Mouse (Mus musculus): Measurements from ENCODE around the gene Ier5l.

The Ier5l gene

DNA sequence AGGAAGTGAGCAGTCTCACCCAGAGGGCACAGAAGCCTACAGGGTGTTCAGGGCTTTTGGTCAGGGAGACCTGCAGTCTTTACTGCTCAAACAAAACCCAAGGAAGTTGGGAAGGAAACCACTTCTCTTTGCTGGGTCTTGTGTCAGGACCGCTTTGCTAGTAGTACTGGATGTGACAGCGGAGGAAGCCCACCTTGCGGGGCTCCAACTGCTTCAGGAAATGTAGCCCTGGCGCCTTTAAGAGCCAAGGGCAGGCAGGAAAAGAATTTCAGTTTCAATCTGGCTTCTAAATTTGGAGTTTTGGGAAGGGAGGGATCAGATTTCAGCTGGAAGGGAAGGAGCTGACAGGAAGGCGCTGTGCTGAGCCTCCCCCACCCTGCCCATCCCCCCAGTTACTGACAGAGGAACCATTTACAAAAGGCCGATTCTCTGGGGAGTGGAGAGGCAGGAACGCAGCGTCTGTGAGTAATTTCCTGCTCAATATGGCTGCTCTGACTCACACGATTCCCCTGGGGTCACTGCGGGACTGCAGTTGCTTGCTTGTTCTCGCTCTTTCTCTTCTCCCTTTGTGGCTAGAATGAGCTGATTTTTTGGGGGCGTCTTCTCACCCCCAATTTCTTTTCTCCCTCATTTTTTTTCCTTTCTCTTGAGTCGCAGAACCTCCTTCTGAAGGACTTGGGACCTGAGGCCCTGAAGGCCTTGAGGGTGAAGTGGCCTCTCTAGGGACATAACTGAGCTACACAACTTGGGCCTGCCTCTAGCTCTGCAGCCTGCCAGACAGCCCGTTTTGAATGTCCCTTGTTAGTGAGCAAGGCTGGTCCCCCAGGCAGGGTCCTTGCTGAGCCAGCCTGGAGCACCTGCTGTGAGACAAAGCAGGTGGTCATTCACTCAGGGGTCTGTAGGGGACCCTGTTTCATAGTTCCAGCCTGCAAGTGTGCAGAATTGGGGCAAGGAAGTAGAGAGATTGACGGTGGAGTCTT is 32.2 kb downstream of the Ier5l start:
- peak; percentile 64 for DNase-seq (ENCODE audit: low spot score)

DNA sequence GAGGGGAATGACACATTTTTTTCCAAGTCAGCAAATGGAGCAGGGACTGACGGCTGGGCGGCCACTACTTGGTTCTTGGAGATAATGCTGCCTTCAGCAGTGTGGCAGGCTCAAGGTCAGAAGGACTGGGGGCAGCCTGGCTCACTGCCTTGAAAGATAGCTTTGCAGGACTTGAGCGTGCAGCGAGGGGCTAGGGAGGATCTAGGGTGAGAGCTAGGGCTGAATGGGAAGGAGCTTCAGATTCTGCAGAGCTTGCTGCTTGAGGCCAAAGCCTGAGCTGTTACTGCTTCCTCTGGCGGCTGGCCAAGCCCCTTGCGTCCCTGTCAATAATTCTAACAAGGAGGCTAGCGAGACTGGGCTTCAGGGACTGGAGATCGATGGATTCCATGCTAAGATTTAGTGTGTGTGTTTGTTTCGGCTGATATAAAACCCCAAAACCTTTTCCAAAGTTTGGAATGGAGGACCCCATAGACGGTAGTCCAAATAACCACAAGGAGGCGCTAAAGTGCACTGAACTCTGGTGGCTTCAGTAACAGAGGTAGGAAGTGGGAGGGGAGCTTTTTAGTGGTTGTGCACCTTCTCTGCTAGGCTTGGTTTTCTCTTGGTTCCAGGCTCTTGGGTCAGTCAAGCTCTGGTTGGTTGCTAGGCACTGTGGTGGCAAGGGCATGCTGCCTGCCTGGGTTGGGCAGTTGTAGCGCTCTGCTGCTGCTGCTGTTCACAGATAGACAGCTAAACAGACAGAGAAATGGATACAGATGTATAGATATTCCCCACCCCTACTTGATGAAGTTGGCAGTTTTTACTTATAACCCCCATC is 33.1 kb downstream of the Ier5l start:
- DNase-seq (ENCODE audit: low spot score), result peak; percentile 68

DNA sequence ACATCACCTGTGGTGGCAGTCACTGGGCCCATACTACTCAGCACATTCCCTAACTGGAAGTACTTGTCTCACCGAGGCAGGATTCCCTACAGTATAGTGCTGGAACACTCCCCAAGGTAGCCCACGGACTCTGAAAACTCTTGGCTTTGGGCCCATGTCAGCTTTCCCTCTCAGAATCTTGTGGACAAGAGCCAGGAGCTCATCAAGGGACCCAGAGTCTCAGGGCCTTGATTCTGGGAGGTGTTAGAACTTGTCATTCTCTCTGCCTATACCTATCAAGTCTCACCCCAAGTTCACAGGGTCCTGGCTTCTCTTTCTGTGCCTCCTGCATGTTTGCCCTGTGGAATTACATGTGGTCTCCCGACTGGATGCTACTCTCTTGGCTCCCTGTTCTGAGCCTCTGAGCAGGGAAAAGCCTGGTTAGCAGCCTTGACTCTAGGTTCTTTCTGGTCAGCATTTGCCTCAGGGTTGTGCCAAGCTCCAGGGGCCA is 33.8 kb downstream of the Ier5l start:
- no peak for DNase-seq (ENCODE audit: low spot score)

DNA sequence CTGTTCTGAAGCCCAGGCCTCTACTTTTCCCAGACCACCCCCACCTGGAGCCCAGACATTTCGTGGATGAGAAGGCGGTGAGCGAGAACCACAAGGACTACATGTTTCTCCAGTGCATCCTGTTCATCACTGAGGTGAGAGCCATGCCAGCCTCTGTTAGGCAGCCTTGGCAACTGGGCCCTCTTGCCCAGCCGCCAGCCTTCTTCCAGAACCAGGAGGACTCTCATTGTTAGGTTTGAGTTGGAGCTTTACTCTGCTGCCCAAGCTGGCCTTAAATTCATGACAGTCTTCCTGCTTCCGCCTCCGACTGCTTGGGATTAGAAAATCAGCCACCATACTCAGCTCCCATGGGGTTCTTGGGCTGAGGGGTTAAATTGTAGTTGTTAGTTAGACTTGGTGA is 34.4 kb downstream of the Ier5l start:
- DNase-seq (ENCODE audit: low spot score), result no peak

DNA sequence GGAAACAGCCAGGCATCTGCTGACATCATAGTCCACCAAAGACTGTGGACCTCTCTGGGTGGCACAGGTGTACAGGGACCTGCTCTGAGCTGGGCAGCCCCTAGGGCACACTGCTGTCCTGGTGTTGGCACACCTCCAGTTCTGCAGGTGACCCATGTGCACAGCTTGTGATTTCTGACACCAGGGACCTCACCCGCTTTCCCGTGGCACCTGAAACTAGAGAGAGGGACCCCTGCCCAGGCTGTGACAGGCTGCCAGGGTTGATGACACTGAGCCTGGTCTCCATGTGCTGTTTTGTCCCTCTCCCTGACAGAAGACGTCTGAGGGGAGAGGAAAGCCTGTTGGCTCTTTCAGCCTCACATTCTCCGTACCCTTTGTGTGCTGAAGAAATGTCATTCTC is 36.2 kb downstream of the Ier5l start:
- DNase-seq (ENCODE audit: low spot score), result no peak

DNA sequence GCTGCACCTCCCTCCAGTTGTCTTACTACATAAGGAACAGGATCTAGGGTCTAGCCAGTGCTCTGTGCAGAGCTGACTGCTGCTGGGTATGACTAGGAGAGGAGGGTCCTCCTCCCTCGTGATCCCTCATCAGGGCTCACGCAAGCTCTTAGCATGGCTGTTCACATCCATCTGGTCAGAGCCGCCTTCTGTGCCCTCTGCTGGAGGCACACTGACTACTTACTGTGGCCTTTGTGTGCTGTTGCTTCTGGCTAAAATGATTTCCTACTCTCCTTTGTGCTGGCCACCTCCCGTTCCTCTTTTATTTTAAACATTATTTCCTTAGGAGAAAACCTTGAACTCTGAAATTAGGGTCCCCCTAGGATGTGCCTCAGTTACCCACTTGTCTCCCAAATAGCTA is 37.2 kb downstream of the Ier5l start:
- DNase-seq (ENCODE audit: low spot score), result no peak

DNA sequence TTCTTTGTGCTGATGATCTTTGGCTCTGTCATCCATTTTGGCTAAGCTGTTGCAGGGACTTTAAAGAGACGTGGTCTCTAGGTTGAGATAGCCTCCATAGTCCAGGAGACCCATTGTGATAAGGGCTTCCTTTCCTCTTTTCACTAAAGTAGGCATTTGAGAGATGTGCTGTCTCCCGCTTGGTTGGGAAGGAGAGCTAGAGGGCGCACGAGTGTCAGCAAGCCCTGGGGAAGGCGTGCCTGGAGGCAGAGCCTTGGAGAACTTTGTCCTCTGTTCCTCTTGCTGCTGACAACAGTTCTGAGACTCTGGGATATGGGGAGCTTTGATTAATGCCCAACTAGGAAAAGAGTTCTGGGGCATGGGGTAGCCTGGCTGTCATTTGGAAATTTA is 37.9 kb downstream of the Ier5l start:
- no peak for DNase-seq (ENCODE audit: low spot score)

DNA sequence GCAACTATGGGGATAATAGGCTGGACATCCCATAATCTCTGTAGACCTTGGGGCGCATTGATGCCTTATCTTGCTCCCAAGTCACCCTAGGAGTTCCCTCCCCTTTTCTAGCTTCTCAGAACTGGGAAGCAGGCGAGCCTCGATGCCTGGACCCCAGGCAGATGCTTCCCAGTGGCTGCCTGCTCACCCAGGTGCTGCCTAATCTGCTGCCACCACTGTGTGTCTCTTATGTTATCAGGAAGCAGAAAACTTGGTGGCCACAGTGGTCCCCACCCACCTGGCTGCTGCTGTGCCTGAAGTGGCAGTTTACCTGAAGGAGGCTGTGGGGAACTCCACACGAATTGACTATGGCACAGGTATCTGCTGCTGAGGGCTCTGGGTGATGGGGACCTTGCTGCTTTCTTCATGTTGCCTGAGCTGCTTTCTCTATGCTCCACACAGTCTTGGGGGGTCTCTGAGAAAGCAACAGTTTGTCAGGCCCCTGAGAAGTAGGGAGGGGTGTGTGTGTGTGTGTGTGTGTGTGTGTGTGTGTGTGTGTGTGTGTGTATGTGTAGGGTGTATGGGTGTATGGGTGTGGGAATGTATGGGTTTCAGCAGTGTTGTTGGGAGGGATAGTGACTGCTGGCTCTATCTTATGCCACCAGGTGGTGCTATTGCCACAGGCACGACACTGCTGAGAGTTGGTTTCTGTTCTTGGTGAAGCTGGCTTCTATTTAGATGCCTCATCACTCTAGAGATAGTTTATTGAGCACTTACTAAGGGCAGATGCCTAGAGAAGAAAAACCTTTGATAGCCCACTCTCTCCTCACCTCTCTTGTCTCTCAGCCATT is 38.5 kb downstream of the Ier5l start:
- DNase-seq (ENCODE audit: low spot score), result peak; percentile 58

DNA sequence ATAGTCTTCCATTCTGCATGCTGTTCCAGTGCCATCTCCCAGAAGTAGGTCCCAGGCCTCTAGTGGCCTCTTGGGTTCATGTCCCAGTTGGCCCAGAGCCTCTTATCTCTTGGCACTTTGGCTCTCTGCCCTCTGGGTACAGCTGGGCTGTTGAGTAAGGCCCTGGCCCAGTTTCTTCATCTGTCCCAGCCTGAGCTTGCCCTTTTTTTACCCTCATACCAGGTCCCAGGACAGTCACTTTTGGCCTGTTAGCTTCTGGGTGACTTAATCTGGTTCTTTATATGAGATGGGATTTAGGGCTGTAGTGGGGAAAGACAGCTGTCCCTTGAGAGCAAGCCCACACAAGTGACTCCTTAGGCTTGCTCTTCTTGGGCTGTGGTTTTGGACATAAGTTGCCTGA is 44.9 kb downstream of the Ier5l start:
- no peak for DNase-seq (ENCODE audit: low spot score)

Data from ovary, postnatal 14 days (tissue).